Mouse (Mus musculus) hindbrain, embryonic 14.5 days (tissue): ENCODE measurements at regions not wholly inside any gene's neighbourhood (a gene's known extent, or its start where the extent isn't known, plus 50 kb on each side); places are given as distances from the start of the nearest gene placed in this dataset.

Experiments used
- ATAC-seq: fragments of 200-750 bp; cut with Nextera tagmentation; 2 replicates; pipeline ENCODE4 v1.8.0; 2017; ENCODE audit warnings: moderate number of reproducible peaks, mild to moderate bottlenecking, moderate TSS enrichment, moderate library complexity; ENCODE audit not compliant: low FRiP score
- DNase-seq: peaks from one replicate; pipeline ENCODE4 v3.0.0-alpha.2; 2015; ENCODE audit warnings: low spot score
- H3K27ac ChIP-seq: fragments of 300-500 bp; sonication (generic); 2 replicates; pipeline ENCODE4 v1.5.1; 2014; ENCODE audit warnings: mild to moderate bottlenecking, moderate library complexity
- H3K27me3 ChIP-seq: fragments of 300-500 bp; sonication (generic); 2 replicates; pipeline ENCODE4 v1.6.1; 2014; ENCODE audit warnings: mild to moderate bottlenecking, low read length, mixed read lengths; ENCODE audit not compliant: control insufficient read depth, insufficient read depth
- H3K36me3 ChIP-seq: fragments of 300-500 bp; sonication (generic); replicated peaks from 2 replicates; pipeline ENCODE4 v1.6.1; 2014; ENCODE audit not compliant: control insufficient read depth, insufficient read depth
- H3K4me1 ChIP-seq: fragments of 300-500 bp; sonication (generic); replicated peaks from 2 replicates; pipeline ENCODE4 v1.6.1; 2014; ENCODE audit warnings: antibody characterized with exemption, low read length, mixed read lengths; ENCODE audit not compliant: control insufficient read depth, insufficient read depth
- H3K4me2 ChIP-seq: fragments of 300-500 bp; sonication (generic); replicated peaks from 2 replicates; pipeline ENCODE4 v1.6.1; 2014; ENCODE audit warnings: mild to moderate bottlenecking, moderate library complexity
- H3K4me3 ChIP-seq: fragments of 300-500 bp; sonication (generic); replicated peaks from 2 replicates; pipeline ENCODE4 v1.5.1; 2014; ENCODE audit warnings: mild to moderate bottlenecking, low read length
- H3K9ac ChIP-seq: fragments of 300-500 bp; sonication (generic); 2 replicates; pipeline ENCODE4 v1.6.1; 2014
- H3K9me3 ChIP-seq: fragments of 300-500 bp; sonication (generic); 2 replicates; pipeline ENCODE4 v1.6.1; 2016; ENCODE audit warnings: low read length; ENCODE audit not compliant: control insufficient read depth
- WGBS: fragments of 180-500 bp; shearing (Covaris S2); extraction: QIAGEN DNeasy Blood & Tissue Kit; methylation state at CpG from one replicate; pipeline ENCODE4 v1.1.7; 2014; 5-methylcytosine and 5-hydroxymethylcytosine counted together

GRCm38 (mm10) chr3:146337429-146337828 lies 67.0 kb upstream of the Ssx2ip start:
- no peaks in the 10 kb centered on the region for H3K36me3 ChIP-seq
- peak overlapping the region; percentile 78 for H3K27ac ChIP-seq
- H3K4me1 ChIP-seq, result peaks cover 21% of the 10 kb centered on the region
- H3K4me3 ChIP-seq, result no peak overlapping the region
- no peak for DNase-seq
- H3K9me3 ChIP-seq, result no peaks in the 10 kb centered on the region
- 54% methylated on average over 3 of the region's 3 CpGs for WGBS
- no peak for ATAC-seq
- peak overlapping the region; percentile 46; the same call in 1 of the 2 replicates for H3K9ac ChIP-seq
- H3K27me3 ChIP-seq, result no peaks in the 10 kb centered on the region
- peak overlapping the region; percentile 51; the same call in 1 of the 2 replicates for H3K4me2 ChIP-seq

GRCm38 (mm10) chr3:146337861-146338281 lies 66.6 kb upstream of the Ssx2ip start:
- Histone ChIP-seq H3K36me3 (no peaks in the 10 kb centered on the region), H3K27me3 (no peaks in the 10 kb centered on the region), H3K4me2 (peak overlapping the region; percentile 51), H3K9ac (peak overlapping the region; percentile 46), H3K27ac (peak overlapping the region; percentile 78), H3K4me3 (no peak overlapping the region), H3K4me1 (peaks cover 21% of the 10 kb centered on the region), H3K9me3 (no peaks in the 10 kb centered on the region)
- DNase-seq (no peak), ATAC-seq (peak; percentile 75)
- 4% methylated on average over 7 of the region's 7 CpGs for WGBS

- 67% methylated on average over 9 of the region's 9 CpGs for WGBS
- H3K9ac ChIP-seq, result no peak overlapping the region
- H3K27ac ChIP-seq, result peak overlapping the region; percentile 78; the same call in 1 of the 2 replicates
- ATAC-seq (no peak), DNase-seq (no peak)
- no peaks in the 10 kb centered on the region for H3K27me3 ChIP-seq
- H3K4me2 ChIP-seq, result no peak overlapping the region
- no peaks in the 10 kb centered on the region for H3K9me3 ChIP-seq
- H3K4me3 ChIP-seq, result no peak overlapping the region
- H3K36me3 ChIP-seq, result no peaks in the 10 kb centered on the region
- peaks cover 21% of the 10 kb centered on the region for H3K4me1 ChIP-seq
Observed at GRCm38 (mm10) chr3:146338445-146338844, 66.0 kb upstream of the Ssx2ip start.

- Histone ChIP-seq H3K9me3 (no peaks in the 10 kb centered on the region), H3K36me3 (no peaks in the 10 kb centered on the region), H3K27ac (no peak overlapping the region), H3K4me2 (no peak overlapping the region), H3K27me3 (no peaks in the 10 kb centered on the region), H3K4me1 (peaks cover 11% of the 10 kb centered on the region), H3K9ac (no peak overlapping the region), H3K4me3 (no peak overlapping the region)
- no peak for ATAC-seq
- no peak for DNase-seq
- WGBS, result 81% methylated on average over 12 of the region's 12 CpGs
Observed at GRCm38 (mm10) chr3:146340316-146341055, 64.0 kb upstream of the Ssx2ip start.

- WGBS, result 57% methylated on average over 6 of the region's 6 CpGs
- no peaks in the 10 kb centered on the region for H3K27me3 ChIP-seq
- ATAC-seq (no peak), DNase-seq (no peak)
- H3K27ac ChIP-seq, result 0 out of 2 replicates have a peak overlapping the region, but pooled peaks have one; percentile 38
- H3K9me3 ChIP-seq, result no peaks in the 10 kb centered on the region
- no peak overlapping the region for H3K4me2 ChIP-seq
- H3K9ac ChIP-seq, result no peak overlapping the region
- no peak overlapping the region for H3K4me3 ChIP-seq
- H3K36me3 ChIP-seq, result no peaks in the 10 kb centered on the region
- H3K4me1 ChIP-seq, result peaks cover 16% of the 10 kb centered on the region
Observed at GRCm38 (mm10) chr3:146341652-146342340, 62.6 kb upstream of the Ssx2ip start.

- 93% methylated on average over 1 of the region's 1 CpGs for WGBS
- H3K9me3 ChIP-seq, result no peaks in the 10 kb centered on the region
- H3K4me3 ChIP-seq, result no peak overlapping the region
- H3K36me3 ChIP-seq, result no peaks in the 10 kb centered on the region
- ATAC-seq (no peak), DNase-seq (no peak)
- H3K27me3 ChIP-seq, result no peaks in the 10 kb centered on the region
- no peak overlapping the region for H3K9ac ChIP-seq
- H3K27ac ChIP-seq, result 0 out of 2 replicates have a peak overlapping the region, but pooled peaks have one; percentile 14
- no peak overlapping the region for H3K4me2 ChIP-seq
- peaks cover 16% of the 10 kb centered on the region for H3K4me1 ChIP-seq
Observed at GRCm38 (mm10) chr3:146342727-146343126, 61.7 kb upstream of the Ssx2ip start.

GRCm38 (mm10) chr3:146343649-146344401 lies 60.6 kb upstream of the Ssx2ip start:
- WGBS, result 57% methylated on average over 9 of the region's 9 CpGs
- ATAC-seq, result no peak
- DNase-seq, result peak; percentile 80

GRCm38 (mm10) chr3:146344402-146345025 lies 59.9 kb upstream of the Ssx2ip start:
- no peak for DNase-seq
- 73% methylated on average over 11 of the region's 11 CpGs for WGBS
- no peak for ATAC-seq
- H3K9ac ChIP-seq, result 0 out of 2 replicates have a peak overlapping the region, but pooled peaks have one; percentile 47
- no peak overlapping the region for H3K4me3 ChIP-seq
- peak overlapping the region; percentile 51; the same call in 1 of the 2 replicates for H3K27ac ChIP-seq
- H3K4me2 ChIP-seq, result no peak overlapping the region
- no peaks in the 10 kb centered on the region for H3K36me3 ChIP-seq
- no peaks in the 10 kb centered on the region for H3K9me3 ChIP-seq
- H3K27me3 ChIP-seq, result no peaks in the 10 kb centered on the region
- H3K4me1 ChIP-seq, result peaks cover 8% of the 10 kb centered on the region; the same call in 1 of the 2 replicates

More at GRCm38 (mm10) chr3:146343649-146344401, 60.6 kb upstream of the Ssx2ip start:
- no peak overlapping the region for H3K9ac ChIP-seq
- no peak overlapping the region for H3K27ac ChIP-seq
- no peak overlapping the region for H3K4me2 ChIP-seq
- no peaks in the 10 kb centered on the region for H3K9me3 ChIP-seq
- no peaks in the 10 kb centered on the region for H3K27me3 ChIP-seq
- H3K36me3 ChIP-seq, result no peaks in the 10 kb centered on the region
- H3K4me3 ChIP-seq, result no peak overlapping the region
- H3K4me1 ChIP-seq, result peaks cover 8% of the 10 kb centered on the region; the same call in 1 of the 2 replicates
